Mouse (Mus musculus) liver, embryonic 14.5 days (tissue): ENCODE results near the gene Slc22a2. TPM values are rescaled to one million over a fixed set of nuclear protein-coding genes. Genes with fewer than 3 reads are reported as not detected.

ENCODE experiments used
- ATAC-seq: fragments of 200-750 bp; cut with Nextera tagmentation; 2 replicates; pipeline ENCODE4 v1.8.0; 2017; ENCODE audit warnings: moderate number of reproducible peaks, mild to moderate bottlenecking, moderate library complexity; ENCODE audit not compliant: insufficient read depth
- DNase-seq, 3 experiments: peaks; one replicate each; pipeline ENCODE4 v3.0.0-alpha.2; 2012 to 2013; ENCODE audit warnings: low read depth in 3 of 3, low spot score in 3 of 3
- H3K27ac ChIP-seq: fragments of 300-500 bp; sonication (generic); 2 replicates; pipeline ENCODE4 v1.5.1; 2014; ENCODE audit warnings: moderate library complexity, mild to moderate bottlenecking, control low read depth, inconsistent platforms
- H3K27me3 ChIP-seq: fragments of 300-500 bp; sonication (generic); 2 replicates; pipeline ENCODE4 v1.6.1; 2014; ENCODE audit warnings: mild to moderate bottlenecking, low read length, moderate library complexity; ENCODE audit not compliant: control insufficient read depth, insufficient read depth
- H3K36me3 ChIP-seq: fragments of 300-500 bp; sonication (generic); replicated peaks from 2 replicates; pipeline ENCODE4 v1.6.1; 2014; ENCODE audit warnings: low read depth; ENCODE audit not compliant: control insufficient read depth, insufficient read depth
- H3K4me1 ChIP-seq, 2 experiments: fragments of 200-500 bp in 1 of 2; fragments of 300-500 bp in 1 of 2; sonication (generic) in 1 of 2; replicated peaks; 2 replicates each; pipeline ENCODE4 v1.6.1; 2012 to 2014; ENCODE audit warnings: antibody characterized with exemption in 1 of 2, inconsistent platforms in 1 of 2, low read length in 1 of 2; ENCODE audit not compliant: control insufficient read depth in 2 of 2, insufficient read depth in 2 of 2
- H3K4me2 ChIP-seq: fragments of 300-500 bp; sonication (generic); 2 replicates; pipeline ENCODE4 v1.6.1; 2014; ENCODE audit warnings: low read depth, mild to moderate bottlenecking, control low read depth, moderate library complexity
- H3K4me3 ChIP-seq, 2 experiments: fragments of 200-500 bp in 1 of 2; fragments of 300-500 bp in 1 of 2; sonication (generic) in 1 of 2; 2 replicates each; pipeline ENCODE4 v1.5.1; 2012 to 2014; ENCODE audit warnings: low read depth in 2 of 2, low read length in 2 of 2, mild to moderate bottlenecking in 2 of 2, control low read depth in 1 of 2, inconsistent platforms in 1 of 2, moderate library complexity in 1 of 2; ENCODE audit not compliant: insufficient read depth in 1 of 2
- H3K9ac ChIP-seq: fragments of 300-500 bp; sonication (generic); replicated peaks from 2 replicates; pipeline ENCODE4 v1.6.1; 2014; ENCODE audit warnings: mild to moderate bottlenecking, control low read depth, moderate library complexity
- H3K9me3 ChIP-seq: fragments of 300-500 bp; sonication (generic); 2 replicates; pipeline ENCODE4 v1.6.1; 2016; ENCODE audit warnings: low read length, mixed read lengths; ENCODE audit not compliant: control insufficient read depth
- CTCF ChIP-seq: IDR thresholded peaks from 2 replicates; pipeline ENCODE4 v1.5.1; 2016; ENCODE audit warnings: antibody characterized with exemption, low read depth, control low read depth
- EP300 ChIP-seq: IDR thresholded peaks from 2 replicates; pipeline ENCODE4 v1.6.1; 2016; ENCODE audit warnings: antibody characterized with exemption, low read depth
- WGBS: fragments of 180-500 bp; shearing (Covaris S2); extraction: QIAGEN DNeasy Blood & Tissue Kit; methylation state at CpG from one replicate; pipeline ENCODE4 v1.1.7; 2014; ENCODE audit not compliant: insufficient replicate concordance; 5-methylcytosine and 5-hydroxymethylcytosine counted together
- polyA plus RNA-seq, 2 experiments: library from polyadenylated mRNA; depleted of rRNA in 1 of 2; stranded (reverse) in 1 of 2; unstranded in 1 of 2; fragments of >200 nt; fragmentation: Nextera tagmentation in 1 of 2; extraction: Ambion mirVana in 1 of 2; gene quantifications; 2 replicates each; pipeline versions ENCODE4 v1.2.1 to v1.2.3; 2012 to 2014

Slc22a2 gene
- polyA plus RNA-seq, 2 experiments: 0.03 TPM; not detected in 1

DNA sequence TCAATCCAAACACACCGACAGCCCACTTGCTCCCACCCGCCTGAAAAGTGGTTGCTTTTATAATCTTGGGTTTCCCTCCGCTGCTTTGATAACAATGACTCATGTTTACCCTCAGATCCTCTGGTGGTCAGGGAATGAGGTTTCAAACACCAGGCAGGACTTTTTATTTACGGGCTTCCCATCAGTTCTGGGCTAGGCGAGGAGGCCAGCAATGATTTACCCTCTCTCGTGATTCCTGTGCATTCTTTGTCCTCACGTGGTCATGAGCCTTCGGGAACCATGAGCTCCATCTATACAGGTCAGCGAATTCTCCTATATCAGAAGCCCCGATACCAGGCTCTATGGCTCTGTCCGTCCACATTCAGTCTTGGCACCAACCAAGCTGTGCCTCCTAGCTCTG lies 3.0 kb downstream of the Slc22a2 start:
- Histone ChIP-seq H3K4me1 (no peaks in the 10 kb centered on the region), H3K4me3 (no peak overlapping the region), H3K36me3 (no peaks in the 10 kb centered on the region), H3K27me3 (no peaks in the 10 kb centered on the region; the same call in 1 of the 2 replicates), H3K27ac (no peak overlapping the region), H3K9me3 (no peaks in the 10 kb centered on the region), H3K9ac (no peak overlapping the region), H3K4me2 (no peak overlapping the region)
- WGBS: 54% methylated on average over 11 of the region's 11 CpGs
- TF ChIP-seq CTCF (no peak), EP300 (no peak)
- ATAC-seq: no peak
- no peak for DNase-seq

DNA sequence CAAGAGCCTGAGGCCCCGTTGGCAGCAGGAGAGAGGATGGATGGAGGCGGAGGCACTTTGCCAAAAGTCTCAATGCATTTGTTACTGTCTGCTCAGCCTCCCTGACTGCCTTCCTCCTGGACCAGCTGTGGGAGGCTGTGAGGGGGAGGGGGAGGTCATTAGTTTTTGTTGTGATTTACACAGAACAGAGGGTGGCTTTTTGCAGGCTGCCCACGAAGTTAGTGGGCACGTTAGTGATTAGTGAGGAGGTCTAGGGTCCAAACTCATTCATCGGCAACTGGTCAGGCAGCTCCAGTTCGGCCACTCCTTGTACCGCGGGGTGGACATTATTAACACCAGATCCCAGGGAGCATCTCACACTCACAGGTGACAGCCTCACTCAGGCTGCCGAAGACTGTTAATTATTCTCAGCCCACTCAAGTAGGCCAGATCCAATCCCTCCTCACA lies 4.9 kb downstream of the Slc22a2 start:
- DNase-seq (no peak), ATAC-seq (no peak)
- Histone ChIP-seq H3K4me3 (no peak overlapping the region), H3K9me3 (no peaks in the 10 kb centered on the region), H3K4me2 (no peak overlapping the region), H3K27ac (no peak overlapping the region), H3K9ac (no peak overlapping the region), H3K4me1 (no peaks in the 10 kb centered on the region), H3K27me3 (no peaks in the 10 kb centered on the region; the same call in 1 of the 2 replicates), H3K36me3 (no peaks in the 10 kb centered on the region)
- WGBS: 71% methylated on average over 9 of the region's 9 CpGs
- TF ChIP-seq CTCF (no peak), EP300 (no peak)

DNA sequence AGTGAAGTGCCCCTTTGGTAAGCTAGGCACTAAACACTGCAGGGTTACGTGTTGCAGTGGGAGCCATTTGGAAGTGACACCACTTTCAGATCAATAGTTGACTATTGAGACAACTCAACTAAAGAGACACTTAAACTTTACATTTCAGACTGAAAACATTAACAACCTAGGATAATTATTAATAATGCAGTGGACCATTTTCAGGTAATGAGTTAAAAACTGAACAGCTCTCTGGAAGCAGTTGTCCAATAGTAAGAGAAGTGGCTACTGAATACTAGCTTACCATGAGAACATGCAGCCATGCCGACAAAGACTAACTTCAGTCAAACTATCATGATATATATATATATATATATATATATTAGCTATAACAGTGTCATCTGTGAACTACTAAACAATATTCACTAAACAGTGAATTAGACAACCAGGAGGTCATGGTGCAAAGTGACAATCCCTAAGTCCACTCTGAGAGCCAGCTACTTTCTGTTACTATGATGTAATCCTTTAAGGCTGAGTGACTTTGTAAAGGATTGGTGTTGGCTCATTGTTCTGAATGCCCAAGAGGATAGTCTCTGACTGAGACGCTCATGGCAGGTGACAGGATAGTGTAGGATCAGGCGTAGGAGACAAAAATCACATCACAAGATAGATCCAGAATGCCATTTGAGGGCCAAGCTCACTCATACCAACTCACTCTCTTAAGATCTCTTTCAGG lies 7.1 kb downstream of the Slc22a2 start:
- H3K27ac ChIP-seq: no peak overlapping the region
- H3K36me3 ChIP-seq: no peaks in the 10 kb centered on the region
- H3K4me1 ChIP-seq: no peaks in the 10 kb centered on the region
- DNase-seq (no peak), ATAC-seq (no peak)
- H3K9ac ChIP-seq: no peak overlapping the region
- H3K4me2 ChIP-seq: no peak overlapping the region
- H3K27me3 ChIP-seq: no peaks in the 10 kb centered on the region; the same call in 1 of the 2 replicates
- no peak overlapping the region for H3K4me3 ChIP-seq
- no peak for TF ChIP-seq EP300
- TF ChIP-seq CTCF: no peak
- 73% methylated on average over 4 of the region's 4 CpGs for WGBS
- no peaks in the 10 kb centered on the region for H3K9me3 ChIP-seq

DNA sequence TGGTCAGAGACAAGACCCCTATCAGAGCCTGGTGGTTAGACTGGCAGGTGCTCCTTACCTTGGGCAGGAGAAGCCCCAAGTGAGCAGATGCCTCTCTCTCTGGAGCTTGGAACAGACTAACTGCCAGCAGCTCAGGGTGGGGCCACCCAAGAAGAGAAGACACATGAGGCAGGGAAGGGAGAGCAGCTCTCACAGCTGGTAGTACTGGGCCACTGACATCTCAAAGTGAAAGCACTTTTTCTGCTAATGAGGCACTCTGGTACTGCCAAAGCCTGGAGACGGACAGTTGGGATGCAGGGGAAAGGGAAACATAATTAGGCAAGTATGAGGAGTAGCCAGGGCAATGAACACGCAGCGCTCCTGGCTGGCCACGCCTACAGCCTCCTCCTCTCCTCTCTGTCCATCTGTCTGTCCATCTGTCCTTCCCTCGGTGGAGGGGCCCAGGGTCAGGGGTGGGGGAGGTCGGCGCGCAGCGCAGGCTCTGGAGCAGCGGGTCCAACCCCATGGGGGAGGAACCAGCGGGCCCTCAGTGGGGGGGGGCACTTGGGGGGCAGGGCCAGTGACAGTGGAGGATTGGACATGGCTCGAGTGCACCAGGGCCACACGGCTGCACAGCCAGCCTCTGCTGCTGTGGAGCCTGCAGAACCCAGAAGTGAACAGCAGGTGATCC lies 12.0 kb downstream of the Slc22a2 start:
- no peak for DNase-seq
- Histone ChIP-seq H3K4me1 (no peaks in the 10 kb centered on the region), H3K27ac (no peak overlapping the region), H3K36me3 (no peaks in the 10 kb centered on the region), H3K4me2 (no peak overlapping the region), H3K9ac (no peak overlapping the region), H3K27me3 (no peaks in the 10 kb centered on the region), H3K4me3 (no peak overlapping the region), H3K9me3 (no peaks in the 10 kb centered on the region)
- 76% methylated on average over 13 of the region's 13 CpGs for WGBS
- no peak for ATAC-seq
- TF ChIP-seq CTCF (no peak), EP300 (no peak)

DNA sequence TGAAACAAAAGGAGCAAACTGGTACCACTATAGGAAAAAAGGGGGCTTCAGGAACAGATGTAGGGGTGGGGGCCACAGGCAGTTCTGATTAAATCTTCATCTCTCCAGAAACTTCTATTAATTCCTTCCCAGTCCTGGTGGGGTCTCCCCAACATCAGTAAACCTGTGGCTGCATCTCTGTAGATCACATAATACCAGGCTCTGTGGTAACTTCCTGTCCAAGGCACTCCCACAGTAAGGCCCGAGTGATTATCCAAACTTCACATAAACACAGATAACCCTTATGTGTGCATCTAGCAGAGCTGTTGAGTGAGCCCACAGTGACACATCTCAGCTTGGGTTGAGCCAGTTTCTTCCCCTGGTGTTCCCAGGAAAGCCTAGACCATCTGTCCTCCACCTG lies 22.7 kb downstream of the Slc22a2 start:
- 14% methylated on average over 1 of the region's 1 CpGs for WGBS
- DNase-seq: no peak
- H3K4me1 ChIP-seq: no peaks in the 10 kb centered on the region

More for the DNA sequence above, 22.7 kb downstream of the Slc22a2 start:
- TF ChIP-seq CTCF: no peak
- no peak for TF ChIP-seq EP300
- Histone ChIP-seq H3K9ac (no peak overlapping the region), H3K9me3 (no peaks in the 10 kb centered on the region), H3K27me3 (no peaks in the 10 kb centered on the region), H3K27ac (no peak overlapping the region), H3K4me2 (no peak overlapping the region), H3K36me3 (no peaks in the 10 kb centered on the region), H3K4me3 (no peak overlapping the region)
- no peak for ATAC-seq
